Mouse (Mus musculus) monocyte, adult 5-6 weeks (primary cell): ENCODE measurements around the gene Bik. TPM values are rescaled to one million over a fixed set of nuclear protein-coding genes. Genes with fewer than 3 reads are reported as not detected.

ENCODE experiments used
- ATAC-seq: fragments of 153-309, 156-312 bp; replicated peaks from 2 replicates; pipeline ENCODE4 v1.8.0; 2017; ENCODE audit warnings: mild to moderate bottlenecking; ENCODE audit not compliant: low TSS enrichment, insufficient number of reproducible peaks, severe bottlenecking, poor library complexity, low FRiP score
- total RNA-seq: library from RNA; stranded (forward); fragments of 200-1000, 200-491, 200-594 nt; gene quantifications from 3 replicates; pipeline ENCODE4 v1.2.3, GENCODE M21; 2017

Gene Bik
- total RNA-seq, 1 experiment from 2014 or later: not detected

- no peak for ATAC-seq
Observed at GRCm38 (mm10) chr15:83534960-83535889, 8.6 kb downstream of the Bik start.

DNA sequence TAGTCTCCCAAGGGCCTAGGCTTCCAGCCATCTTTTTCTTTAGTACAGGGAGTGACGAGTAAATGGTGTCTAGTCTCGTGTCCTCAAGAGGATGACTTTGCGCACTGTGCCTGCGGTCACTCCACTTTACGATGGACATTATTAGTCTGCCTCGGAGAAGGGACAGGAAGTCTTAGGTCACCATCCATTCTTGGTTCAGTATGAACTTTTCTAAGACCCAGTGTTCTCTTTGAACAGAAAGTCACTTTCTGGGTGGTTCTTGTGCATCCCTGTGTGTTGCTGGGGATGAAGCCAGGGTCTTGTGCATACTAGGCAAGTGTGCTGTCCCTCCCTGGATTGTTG lies 9.2 kb downstream of the Bik start:
- ATAC-seq: no peak

GRCm38 (mm10) chr15:83538855-83539254 lies 12.2 kb downstream of the Bik start:
- no peak for ATAC-seq

DNA sequence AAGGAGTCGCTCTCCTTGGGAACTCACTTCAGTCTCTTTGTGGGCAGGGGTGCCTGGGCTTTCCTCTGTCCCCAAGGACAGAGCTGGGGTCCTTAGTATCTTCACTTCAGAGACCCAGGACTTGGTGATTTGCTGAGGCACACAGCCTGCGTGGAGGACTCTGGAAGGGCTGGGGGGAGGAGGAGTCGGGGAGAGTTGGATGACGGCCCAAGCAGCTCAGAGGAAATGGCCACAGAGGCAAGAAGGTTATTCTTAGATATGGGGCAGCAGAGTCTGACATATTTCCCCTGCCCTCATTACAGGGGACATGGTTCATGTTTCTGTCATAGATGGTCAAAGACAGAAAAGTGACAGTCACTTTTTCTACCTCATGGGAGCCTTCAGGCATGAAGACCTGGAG lies 13.2 kb downstream of the Bik start:
- ATAC-seq: no peak

- no peak for ATAC-seq
Observed at GRCm38 (mm10) chr15:83541647-83542287, 15.1 kb downstream of the Bik start.

DNA sequence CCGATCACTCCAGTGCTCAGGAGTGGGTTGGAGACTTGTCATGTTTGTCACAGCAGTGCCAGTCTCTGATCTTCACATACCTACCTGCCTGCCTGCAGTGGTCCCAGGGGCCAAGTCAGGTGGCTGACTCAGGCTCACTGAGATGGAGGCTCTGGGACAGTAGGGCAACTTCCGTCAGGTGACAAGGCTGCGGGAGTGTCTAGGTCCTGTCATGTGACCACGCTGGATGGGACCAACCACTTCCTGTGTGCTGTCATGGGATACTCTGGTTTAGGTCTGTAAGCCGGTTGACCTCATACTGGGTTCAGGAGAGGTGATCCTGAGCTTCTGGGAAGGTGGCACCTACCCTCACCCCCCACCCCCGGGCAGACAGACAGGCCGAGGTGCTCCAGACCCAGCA lies 19.4 kb downstream of the Bik start:
- no peak for ATAC-seq

DNA sequence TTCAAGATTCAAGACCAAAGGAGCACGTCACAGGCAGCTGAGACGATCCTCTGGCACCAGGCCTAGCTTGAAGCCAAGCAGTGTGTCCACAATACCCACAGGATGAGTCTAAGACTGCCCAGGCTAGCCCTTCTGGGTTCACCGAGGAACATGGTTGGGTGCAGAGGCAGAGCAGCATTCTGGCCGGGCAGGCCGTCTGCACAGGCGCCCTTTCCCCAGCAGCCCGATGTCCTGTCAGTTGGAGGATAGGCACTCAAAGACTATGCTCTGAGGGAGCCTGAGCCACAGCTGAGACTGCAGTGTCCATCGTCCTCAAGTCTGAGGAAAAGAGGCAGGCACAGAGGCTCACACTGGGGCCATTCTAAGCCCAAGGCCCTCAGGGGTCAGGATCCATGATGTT lies 20.5 kb downstream of the Bik start:
- no peak for ATAC-seq

- ATAC-seq: no peak
Observed at GRCm38 (mm10) chr15:83550137-83550536, 23.5 kb downstream of the Bik start.

GRCm38 (mm10) chr15:83553831-83554230 lies 27.2 kb downstream of the Bik start:
- no peak for ATAC-seq

DNA sequence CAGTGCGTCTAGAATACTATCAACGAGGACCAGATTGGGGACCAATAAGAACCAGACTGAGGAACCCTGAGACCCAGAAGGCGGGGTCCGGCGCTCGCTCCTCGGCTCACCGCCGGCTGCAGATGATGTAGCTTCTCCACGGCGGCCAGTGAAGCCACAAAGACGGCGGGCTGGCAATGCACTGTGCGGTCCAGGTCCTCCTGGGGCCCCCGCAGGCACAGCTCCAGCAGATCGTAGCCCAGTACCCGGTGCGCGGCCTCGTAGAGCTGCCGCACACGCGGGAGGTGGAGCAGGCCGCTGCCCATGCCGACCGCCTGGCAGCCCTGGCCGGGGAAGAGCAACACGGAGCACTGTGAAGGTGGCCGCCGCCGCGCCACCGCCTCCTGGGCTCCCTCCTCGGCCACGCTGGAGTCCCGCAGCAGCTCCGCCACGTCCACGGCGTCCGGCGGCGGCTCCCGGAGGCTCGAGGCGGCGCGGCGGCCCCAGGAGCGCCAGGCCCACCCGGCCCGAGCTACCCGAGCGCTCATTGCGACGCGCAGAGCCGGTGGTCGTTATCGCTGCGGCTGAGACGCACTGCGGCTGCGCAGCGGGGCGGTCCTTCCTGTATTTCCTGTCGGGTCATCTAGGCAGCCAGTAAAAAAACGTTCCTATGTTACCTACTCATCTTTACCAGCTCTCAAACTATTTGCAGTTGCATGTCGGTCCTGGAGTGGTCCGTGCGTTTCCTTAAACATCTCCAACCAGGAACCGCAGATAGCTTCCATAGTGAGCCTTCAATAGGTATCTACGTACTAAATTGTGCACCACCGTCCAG lies 28.7 kb downstream of the Bik start:
- peak; percentile 91 for ATAC-seq

DNA sequence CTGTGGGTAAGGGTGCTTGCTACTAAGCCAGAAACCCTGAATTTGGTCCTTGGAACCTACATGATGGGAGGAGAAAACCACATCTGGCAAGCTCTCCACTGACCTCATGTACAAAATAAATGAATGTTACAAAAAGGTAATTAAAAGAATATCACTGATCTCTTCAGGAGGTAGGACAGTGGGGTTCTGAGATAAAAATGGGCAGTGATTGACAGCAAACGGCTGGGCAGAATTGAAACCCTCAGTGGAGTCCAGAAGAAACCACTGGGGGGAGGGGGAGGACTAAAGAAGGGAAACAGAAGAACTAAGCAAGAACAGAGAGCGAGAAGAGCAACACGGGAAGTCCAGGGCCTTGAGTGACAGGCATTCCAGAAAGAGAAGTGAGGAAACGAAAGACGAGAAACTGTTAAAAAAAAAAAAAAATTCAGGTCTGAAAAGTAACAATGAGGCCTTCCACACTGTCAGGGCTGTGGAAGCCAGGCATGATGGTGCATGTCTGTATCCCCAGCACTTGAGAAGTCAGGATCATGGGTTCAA lies 34.3 kb downstream of the Bik start:
- ATAC-seq: no peak

DNA sequence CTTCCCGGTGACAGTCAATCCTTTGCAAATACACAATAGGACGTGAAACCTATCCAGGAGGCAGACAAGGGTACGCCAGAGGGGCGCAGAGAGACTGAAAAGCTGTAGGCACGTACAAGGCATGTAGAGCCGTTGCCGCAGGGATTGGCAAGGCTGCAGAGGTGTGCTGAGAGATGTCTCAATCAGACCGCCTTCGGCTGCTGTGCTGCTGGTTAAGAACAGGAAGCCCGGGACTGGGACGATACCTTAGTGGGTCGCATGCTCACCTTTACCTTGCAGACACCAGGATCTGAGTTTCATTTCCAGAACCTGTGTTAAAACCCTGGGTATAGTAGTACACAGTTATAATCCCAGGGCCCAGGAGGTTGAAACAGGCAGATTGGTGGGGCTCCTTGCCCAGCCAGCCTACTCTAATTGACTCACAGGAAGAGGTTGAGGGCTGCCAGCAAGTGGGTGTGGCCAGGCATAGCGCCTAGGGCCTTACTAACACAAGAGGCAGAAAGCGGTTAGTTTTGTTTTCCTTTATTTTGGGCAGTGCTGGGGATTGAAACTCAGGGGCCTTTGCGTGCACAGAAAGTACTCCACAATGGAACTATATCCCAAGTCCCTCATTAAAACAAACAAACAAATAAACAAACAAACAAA lies 36.1 kb downstream of the Bik start:
- ATAC-seq: peak; percentile 45; the same call in 1 of the 2 replicates

DNA sequence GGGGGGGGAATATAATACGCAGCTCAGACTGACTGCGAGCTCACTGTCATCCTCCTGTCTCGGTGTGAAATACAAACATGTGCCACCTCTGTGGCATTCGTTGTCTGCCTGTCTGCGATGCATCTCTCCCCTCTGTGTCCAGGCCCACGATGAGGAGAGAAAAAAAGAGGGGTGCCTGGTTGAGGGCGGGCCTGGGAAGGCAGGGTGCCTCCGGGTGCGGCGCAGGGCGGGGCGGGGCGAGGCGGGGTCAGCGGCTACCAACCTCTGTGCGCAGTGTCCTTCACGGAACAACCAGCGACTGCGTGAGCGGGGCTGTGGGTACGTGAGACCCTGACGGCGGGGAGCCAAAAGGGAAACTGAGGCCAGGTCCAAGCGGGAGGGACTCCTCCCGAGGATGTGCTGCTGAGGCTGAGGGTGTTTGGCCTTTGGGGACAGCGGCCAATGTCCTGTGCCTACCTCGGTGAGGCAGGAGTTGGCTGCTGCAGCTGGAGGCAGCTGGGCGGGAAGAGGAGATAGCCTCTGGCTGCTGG lies 36.7 kb downstream of the Bik start, which contains the start of the genes Tspo and Mcat:
Gene Tspo (plus strand): TSS at position 266 of the 530 bp plus-strand sequence.
Gene Mcat (minus strand): TSS at position 461 of the 530 bp plus-strand sequence.
- peak; percentile 44 for ATAC-seq

GRCm38 (mm10) chr15:83563857-83564651 lies 37.4 kb downstream of the Bik start:
- ATAC-seq: peak; percentile 23; the same call in 1 of the 2 replicates

DNA sequence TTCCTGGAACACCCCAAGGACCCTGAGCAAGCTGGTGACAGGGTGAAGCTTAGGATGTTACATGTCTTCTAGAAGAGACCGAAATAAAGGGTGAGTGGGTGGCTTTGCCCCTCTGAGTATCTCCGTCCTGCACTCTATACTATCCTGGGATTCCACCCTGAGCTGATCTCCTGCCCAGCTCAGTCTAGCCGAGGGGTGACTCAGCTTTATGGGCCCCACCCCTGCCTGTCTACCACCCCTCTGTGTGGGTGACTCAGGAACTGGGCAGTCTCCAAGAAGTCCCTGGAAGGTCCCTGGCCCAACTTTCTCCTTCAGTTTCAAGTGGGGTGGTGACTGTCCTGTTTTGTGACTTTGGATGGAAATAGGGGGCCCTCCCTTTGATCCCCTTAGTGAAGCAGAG lies 38.8 kb downstream of the Bik start:
- no peak for ATAC-seq

DNA sequence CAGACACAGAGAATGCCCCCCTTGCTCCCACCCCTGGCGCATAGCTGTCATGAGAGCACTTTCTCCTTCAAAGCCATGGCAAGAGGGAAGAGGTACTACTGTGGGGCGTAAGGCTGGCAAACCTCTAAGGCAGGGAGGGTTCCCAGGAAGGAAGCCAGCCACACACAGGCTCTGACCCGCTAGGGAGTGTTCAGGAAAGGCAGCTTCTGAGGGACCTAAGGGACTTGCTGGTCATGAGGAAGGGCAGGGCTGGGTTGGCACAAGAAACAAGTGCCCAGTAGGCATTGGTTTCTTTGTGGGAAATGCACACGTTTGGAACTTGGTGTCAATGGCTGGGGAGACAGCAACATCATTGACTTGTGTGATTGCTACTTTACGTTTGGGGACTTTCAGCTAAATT lies 39.3 kb downstream of the Bik start:
- no peak for ATAC-seq

DNA sequence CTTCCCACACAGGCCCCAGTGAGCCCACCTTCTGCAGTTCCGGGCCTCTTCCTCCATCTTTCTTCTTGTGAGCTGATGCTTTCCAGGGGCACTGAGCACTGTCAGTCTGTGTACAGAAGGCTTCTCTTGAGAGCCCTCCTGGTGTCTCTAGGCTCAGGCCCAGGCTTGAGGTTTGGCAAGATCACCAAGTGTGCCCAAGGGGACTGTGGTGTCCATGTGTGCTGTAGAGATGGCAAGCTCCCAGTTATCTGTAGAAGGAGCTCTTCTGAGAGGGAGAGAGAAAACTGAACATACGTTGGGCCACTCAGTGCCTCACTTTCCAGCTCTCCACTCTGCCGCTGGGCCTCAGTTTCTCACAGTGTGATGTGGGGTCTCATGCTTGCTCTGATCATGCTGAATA lies 41.1 kb downstream of the Bik start:
- ATAC-seq: no peak

DNA sequence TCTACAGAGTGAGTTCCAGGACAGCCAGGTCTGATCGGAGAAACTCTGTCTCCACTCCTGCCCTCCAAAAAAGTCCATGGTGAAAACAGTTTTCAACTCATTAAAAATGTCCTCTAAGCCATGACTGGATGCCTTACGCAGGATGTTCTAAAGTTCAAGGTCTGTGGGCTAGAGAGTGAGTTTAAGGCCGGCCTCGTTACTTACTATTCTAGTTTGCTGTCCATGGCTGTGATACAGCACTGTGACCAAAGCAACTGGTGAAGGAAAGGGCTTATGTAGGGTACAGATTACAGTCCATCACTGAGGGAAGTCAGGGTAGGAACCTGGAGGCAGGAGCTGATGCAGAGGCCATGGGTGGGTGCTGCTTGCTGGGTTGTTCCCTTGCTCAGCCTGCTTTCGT lies 41.9 kb downstream of the Bik start:
- ATAC-seq: no peak
